Mouse (Mus musculus) kidney, adult 18-20 months (tissue): ENCODE results near the gene Patj.

ENCODE experiments used
- DNase-seq: peaks from one replicate; pipeline ENCODE4 v3.0.0; 2021

Patj gene

DNA sequence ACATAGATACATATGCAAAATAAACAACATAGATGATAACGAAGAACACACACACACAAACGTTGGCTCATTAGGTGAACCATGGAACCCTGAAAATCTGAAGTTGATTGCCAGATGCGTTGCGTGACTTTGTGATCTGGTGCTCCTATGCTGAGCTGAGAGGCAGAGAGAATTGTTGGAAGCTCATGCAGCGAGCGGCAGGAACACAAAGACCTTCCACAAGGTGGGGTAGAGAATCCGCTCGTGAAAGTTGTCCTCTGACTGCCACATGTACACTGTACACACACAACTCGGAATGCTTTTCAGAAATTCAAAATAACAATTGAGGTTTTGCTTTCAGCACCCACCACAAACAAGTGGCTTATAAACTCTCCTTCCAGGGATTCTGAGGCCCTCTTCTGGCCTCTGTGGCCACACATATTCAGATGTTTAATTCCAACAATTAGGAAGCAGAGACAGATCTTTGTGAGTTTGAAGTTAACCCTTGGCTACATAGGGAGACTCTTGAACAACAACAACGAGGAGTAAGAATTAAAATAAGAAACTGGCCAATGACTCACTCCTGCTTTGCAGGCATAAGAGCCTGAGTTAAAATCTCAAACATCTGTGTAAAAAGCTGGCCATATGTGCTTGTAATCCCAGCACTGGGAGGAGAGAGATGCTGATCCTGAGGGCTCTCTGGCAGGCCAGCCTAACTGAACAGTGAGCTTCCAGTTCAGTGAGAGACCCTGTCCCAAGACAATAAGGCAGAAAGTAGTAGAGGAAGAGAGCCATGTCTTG is 116.6 kb downstream of the Patj start:
- no peak for DNase-seq

GRCm38 (mm10) chr4:98520492-98520891 is 124.9 kb downstream of the Patj start:
- no peak for DNase-seq

DNA sequence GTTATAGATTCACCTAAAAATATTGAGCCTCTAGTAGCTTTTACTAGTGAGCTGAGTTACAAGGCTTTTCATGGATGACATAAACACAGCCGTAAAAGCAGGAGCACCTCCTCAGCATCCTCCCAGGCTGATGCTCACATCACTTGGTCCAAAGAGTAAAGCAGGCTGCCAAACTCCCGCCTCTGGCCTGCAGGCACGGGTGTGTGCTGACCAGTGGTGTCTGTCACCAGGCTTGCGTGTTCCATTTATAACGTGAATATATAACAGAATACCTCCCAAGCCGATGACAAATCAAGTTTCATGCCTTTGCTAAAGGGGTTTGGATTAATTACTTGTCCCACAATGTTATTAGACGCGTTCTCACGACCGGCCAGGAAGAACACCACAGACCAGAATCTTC is 128.9 kb downstream of the Patj start:
- no peak for DNase-seq

DNA sequence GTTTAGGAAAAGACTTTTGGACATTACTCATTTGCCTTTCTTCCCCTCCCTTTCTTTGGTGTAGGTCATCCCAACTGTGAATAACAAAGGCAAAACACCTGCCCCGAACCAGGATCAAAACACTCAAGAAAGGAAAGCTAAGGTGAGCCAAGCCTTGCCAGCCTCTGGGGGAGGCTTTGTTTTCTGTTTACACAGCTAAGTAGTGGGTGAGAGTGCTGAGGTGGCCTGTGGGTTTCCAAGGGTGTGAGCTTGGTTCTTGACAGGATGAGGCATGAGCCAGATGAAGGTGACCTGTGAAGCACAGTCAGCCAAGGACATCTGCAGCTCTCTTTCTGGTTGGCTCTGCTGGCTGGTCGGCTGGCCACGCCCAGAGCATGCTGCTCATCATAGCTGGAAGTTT is 139.9 kb downstream of the Patj start:
- DNase-seq, result no peak

- DNase-seq, result no peak
Measured at GRCm38 (mm10) chr4:98541591-98541990, 146.0 kb downstream of the Patj start.

GRCm38 (mm10) chr4:98543001-98543400 is 147.4 kb downstream of the Patj start:
- no peak for DNase-seq

- no peak for DNase-seq
Measured at GRCm38 (mm10) chr4:98545376-98545775, 149.8 kb downstream of the Patj start.

- no peak for DNase-seq
Measured at GRCm38 (mm10) chr4:98546456-98547176, 151.0 kb downstream of the Patj start.

GRCm38 (mm10) chr4:98549491-98549890 is 153.9 kb downstream of the Patj start:
- no peak for DNase-seq

DNA sequence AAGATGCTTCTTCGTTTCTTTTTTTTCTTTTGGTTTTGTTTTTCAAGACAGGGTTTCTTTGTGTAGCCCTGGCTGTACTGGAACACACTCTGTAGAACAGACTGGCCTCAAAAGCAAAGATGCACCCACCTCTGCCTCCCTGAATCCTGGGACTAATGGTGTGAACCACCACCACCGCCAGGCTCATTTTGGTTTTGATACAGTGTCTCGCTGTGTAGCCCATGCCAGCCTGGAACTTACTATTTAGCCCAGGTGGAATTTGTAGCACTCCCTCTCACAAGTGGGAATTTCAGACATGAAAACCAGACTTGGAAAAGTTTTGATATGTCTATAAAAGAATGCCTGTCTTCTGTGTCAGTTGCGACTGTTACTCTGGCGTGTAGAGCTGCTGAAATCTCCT is 154.5 kb downstream of the Patj start:
- no peak for DNase-seq

- DNase-seq, result no peak
Measured at GRCm38 (mm10) chr4:98555666-98556065, 160.1 kb downstream of the Patj start.

- DNase-seq, result no peak
Measured at GRCm38 (mm10) chr4:98556449-98556848, 160.9 kb downstream of the Patj start.

DNA sequence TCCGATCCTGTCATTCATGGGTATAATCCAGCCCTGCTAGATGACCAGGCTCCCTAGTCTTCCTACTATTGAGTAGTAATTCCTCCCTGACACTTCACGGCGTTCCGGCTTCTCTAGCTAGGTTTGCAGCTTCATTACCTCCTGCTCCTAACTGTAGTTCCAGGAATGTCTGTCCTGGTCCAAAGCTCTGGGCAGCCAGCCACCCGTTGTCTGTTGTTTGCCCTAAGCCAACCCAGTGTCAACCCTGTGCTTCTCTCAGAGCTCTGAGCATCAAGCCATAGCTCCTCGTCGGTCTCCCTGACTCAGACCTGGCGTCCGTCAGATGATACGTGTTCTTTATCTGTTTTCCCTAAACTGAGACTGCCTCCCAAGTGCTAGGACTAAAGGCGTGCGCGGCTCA is 161.6 kb downstream of the Patj start:
- DNase-seq, result peak; percentile 31

GRCm38 (mm10) chr4:98560196-98560830 is 164.7 kb downstream of the Patj start:
- DNase-seq, result no peak

GRCm38 (mm10) chr4:98563082-98563481 is 167.5 kb downstream of the Patj start:
- no peak for DNase-seq

DNA sequence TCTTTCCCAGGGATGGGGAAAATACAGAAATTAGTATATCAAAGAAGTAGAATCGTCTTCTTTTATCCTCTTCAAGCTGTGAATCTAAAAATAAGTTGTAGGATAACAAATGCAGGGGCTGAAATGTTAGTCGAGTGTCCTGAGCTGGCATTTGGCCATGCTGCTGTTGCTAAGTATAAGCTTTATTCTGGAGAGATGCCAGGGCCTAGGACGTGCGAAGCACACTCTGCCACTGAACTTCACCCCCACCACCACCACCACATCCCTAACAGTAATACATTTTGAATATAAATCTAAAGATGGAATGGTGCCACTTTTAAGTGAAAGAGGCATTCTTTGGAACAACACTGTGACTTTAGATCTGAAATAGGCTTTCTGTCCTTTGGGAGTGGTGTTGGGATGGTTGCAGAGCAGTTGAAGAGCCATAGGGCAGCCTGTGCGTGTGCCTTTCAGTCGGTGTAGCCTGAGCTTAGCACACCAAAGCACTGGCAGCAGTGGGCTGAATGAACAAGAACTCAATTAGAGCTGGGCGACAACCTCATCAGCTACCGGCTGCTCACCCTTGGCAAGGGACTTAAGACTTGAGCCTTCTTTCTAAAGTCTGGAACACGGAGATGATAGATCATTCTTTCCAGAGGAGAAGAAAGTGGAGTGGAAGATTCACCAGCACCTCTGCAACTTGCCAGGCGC is 168.1 kb downstream of the Patj start:
- DNase-seq, result peak; percentile 20

- no peak for DNase-seq
Measured at GRCm38 (mm10) chr4:98564196-98564865, 168.7 kb downstream of the Patj start.

DNA sequence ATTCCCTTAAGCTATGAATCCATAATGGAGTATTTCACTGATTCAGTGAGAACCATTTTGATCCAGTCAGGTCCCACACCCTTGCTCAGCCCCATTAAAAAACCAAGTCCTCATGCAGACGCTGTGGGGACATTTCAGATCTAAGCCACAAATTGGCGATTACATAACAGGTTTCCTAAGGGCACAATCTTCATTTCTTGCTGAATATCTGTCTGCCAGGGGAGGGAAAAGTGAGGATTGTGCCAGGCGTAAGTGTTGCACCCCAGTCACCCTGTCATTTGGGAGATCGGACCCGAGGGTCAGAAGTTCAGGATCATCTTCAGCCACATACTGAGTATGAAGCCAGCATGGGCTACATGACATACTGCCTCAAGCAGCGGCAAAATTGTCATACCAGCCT is 171.2 kb downstream of the Patj start:
- DNase-seq, result no peak

GRCm38 (mm10) chr4:98567457-98567856 is 171.9 kb downstream of the Patj start:
- DNase-seq, result no peak

- DNase-seq, result no peak
Measured at GRCm38 (mm10) chr4:98569904-98570303, 174.3 kb downstream of the Patj start.

- DNase-seq, result no peak
Measured at GRCm38 (mm10) chr4:98577275-98577674, 181.7 kb downstream of the Patj start.

DNA sequence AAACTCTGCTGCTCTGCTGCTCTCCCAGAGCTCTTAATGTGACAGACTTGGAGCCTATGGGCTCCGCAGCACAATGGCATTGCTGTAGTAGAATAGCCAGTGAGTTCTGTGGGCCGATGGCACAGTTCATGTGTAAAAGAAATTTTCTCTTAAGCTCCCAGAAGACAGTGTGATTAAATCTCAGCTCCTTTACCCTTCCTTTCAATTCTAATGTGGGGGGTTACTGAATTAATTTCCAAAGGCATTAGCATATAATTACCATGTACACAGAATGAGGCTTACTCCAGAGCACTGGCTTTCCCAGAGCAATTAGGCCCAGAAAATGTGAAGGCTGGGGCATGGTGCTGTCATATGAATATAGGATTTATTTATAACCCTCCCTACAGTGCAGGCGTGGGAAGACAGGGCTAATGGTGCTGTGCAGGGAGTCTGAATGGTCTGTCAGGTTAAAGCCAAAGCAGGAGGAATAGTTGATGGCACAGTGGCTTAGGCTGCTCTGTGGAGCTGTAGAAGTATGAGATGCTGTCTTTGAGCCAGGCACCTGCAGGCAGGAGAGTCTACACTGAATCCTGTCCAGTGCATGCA is 182.5 kb downstream of the Patj start:
- DNase-seq, result no peak
